Mouse (Mus musculus) kidney, embryonic 14.5 days (tissue): ENCODE data around the gene Cstf3. TPM values are rescaled to one million over a fixed set of nuclear protein-coding genes. Genes with fewer than 3 reads are reported as not detected.
"Not testable (repeated sequence)": the region's sequence is repeated elsewhere in the genome, so short reads cannot be mapped to it uniquely, and the experiment has no call there.

Experiments used
- ATAC-seq: fragments of 200-750 bp; cut with Nextera tagmentation; 2 replicates; pipeline ENCODE4 v1.8.0; 2017; ENCODE audit warnings: moderate number of reproducible peaks, mild to moderate bottlenecking, moderate TSS enrichment, moderate library complexity; ENCODE audit not compliant: low FRiP score, low TSS enrichment
- H3K27ac ChIP-seq: fragments of 300-500 bp; sonication (generic); 2 replicates; pipeline ENCODE4 v1.5.1; 2014; ENCODE audit warnings: low read depth, mild to moderate bottlenecking, low read length, moderate library complexity, mixed read lengths
- H3K27me3 ChIP-seq: fragments of 300-500 bp; sonication (generic); 2 replicates; pipeline ENCODE4 v1.6.1; 2014; ENCODE audit warnings: mild to moderate bottlenecking, low read length; ENCODE audit not compliant: control insufficient read depth, insufficient read depth
- H3K36me3 ChIP-seq: fragments of 300-500 bp; sonication (generic); 2 replicates; pipeline ENCODE4 v1.6.1; 2014; ENCODE audit warnings: low read length, mixed read lengths; ENCODE audit not compliant: control insufficient read depth, insufficient read depth
- H3K4me1 ChIP-seq: fragments of 300-500 bp; sonication (generic); 2 replicates; pipeline ENCODE4 v1.6.1; 2014; ENCODE audit warnings: low read length, mixed read lengths; ENCODE audit not compliant: control insufficient read depth, insufficient read depth
- H3K4me2 ChIP-seq: fragments of 300-500 bp; sonication (generic); replicated peaks from 2 replicates; pipeline ENCODE4 v1.6.1; 2014; ENCODE audit warnings: low read depth, mild to moderate bottlenecking, low read length
- H3K4me3 ChIP-seq: fragments of 300-500 bp; sonication (generic); 2 replicates; pipeline ENCODE4 v1.5.1; 2014; ENCODE audit warnings: mild to moderate bottlenecking, low read length
- H3K9ac ChIP-seq: fragments of 300-500 bp; sonication (generic); 2 replicates; pipeline ENCODE4 v1.6.1; 2014; ENCODE audit warnings: low read depth, mild to moderate bottlenecking, low read length, moderate library complexity
- H3K9me3 ChIP-seq: fragments of 300-500 bp; sonication (generic); 2 replicates; pipeline ENCODE4 v1.6.1; 2016; ENCODE audit warnings: low read length; ENCODE audit not compliant: control insufficient read depth
- WGBS: fragments of 180-500 bp; shearing (Covaris S2); extraction: QIAGEN DNeasy Blood & Tissue Kit; methylation state at CpG from one replicate; pipeline ENCODE4 v1.1.7; 2014; 5-methylcytosine and 5-hydroxymethylcytosine counted together
- polyA plus RNA-seq: library from polyadenylated mRNA; unstranded; fragments of >200 nt; fragmentation: Nextera tagmentation; extraction: Ambion mirVana; gene quantifications from 2 replicates; pipeline ENCODE4 v1.2.1, GENCODE M21; 2014

Cstf3 gene
- polyA plus RNA-seq, result 71.2 and 72.5 TPM in 2 replicates

DNA sequence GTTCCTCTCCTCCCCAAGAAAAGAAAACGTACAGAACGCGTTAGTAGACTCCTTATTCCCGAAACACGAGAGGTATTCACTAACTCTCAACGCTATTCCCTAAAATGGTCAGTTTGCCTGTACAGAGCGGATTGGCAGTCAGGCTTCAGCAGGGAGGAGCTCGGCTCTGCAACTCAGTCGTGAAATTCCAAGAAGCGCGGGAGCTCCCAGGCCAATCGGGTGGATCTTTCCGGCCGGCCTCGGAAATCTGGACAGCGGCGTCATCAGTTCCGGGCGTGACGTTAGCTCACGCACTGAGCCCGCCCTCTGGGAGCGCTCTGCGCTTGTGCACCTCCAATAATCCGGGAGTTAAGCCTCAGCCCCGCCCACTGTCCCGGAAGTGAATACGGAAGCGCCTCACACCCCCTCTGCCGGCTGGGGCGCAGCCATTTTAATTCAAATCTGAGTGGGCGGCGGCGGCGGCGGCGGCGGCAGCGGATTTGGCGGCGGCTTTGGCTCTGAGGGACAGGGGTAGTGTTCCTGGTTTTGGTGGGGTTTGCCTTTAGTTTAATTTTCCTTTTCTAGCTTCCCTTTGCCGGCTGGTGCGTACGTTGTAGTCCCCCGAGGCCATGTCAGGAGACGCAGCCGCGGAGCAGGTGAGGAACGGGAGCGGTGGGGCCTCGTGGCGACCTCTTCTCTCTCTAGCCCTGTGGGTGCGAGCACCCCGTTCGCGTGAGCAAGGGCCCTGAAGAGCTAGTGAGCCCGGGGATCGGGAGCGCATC is at the start of gene Cstf3:
Cstf3 (plus strand) TSS at position 456 of the 761 bp plus-strand sequence.
- peak within 1 kb of the TSS; percentile 68 for H3K4me2 ChIP-seq
- ATAC-seq, result peak; percentile 100
- no peaks in the 10 kb centered on the region for H3K27me3 ChIP-seq
- H3K4me1 ChIP-seq, result peaks cover 13% of the 10 kb centered on the region; the same call in 1 of the 2 replicates
- H3K27ac ChIP-seq, result peak within 1 kb of the TSS; percentile 88
- peak within 1 kb of the TSS; percentile 92 for H3K9ac ChIP-seq
- whole genome bisulfite sequencing, result under 1% methylated on average over 59 of the region's 59 CpGs
- peak within 1 kb of the TSS; percentile 94 for H3K4me3 ChIP-seq
- H3K9me3 ChIP-seq, result no peaks in the 10 kb centered on the region
- no peaks in the 10 kb centered on the region for H3K36me3 ChIP-seq

DNA sequence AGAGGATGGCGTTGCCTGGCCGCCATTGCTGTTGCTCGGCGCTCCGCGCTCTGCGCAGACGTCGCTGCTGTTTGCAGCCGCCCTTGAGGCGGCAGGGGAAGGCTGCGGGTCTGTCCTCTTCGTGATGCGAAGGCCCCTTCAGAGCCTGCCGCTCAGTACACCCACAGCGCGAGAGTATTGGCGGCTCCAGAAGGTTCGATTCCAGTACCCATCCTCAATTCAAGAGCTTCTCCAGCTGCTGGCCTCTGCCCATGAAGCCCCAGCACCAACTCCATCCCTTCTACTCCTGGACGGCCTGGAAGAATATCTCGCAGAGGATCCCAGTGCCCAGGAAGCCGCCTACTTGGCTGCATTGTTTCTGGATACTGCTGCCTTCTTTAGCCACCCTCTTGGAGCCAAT is 33.6 kb upstream of the Cstf3 start:
- H3K4me2 ChIP-seq, H3K27me3 ChIP-seq, H3K27ac ChIP-seq, H3K9ac ChIP-seq, H3K4me1 ChIP-seq, H3K9me3 ChIP-seq, H3K4me3 ChIP-seq, H3K36me3 ChIP-seq, ATAC-seq: not testable (repeated sequence)
- WGBS, result 88% methylated on average over 22 of the region's 22 CpGs

DNA sequence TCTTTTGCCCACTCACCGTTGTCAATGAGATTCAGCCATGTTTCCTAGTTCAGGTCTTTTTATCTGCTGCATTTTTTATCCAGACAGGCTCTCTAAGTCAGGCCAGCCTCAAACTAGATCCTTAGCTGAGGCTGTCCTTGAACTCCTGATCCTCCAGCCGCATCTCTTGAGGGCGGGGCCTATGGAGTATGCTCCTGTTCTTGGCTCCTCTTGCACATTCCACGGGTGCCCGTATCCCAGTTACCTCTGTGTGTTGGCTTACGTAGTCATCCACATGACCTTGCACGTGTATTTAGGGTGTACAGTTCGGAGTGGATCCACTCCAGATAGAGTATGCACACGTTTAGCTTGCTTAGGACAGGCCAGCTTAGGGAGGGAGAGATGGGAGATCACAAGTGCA is 32.6 kb upstream of the Cstf3 start:
- no peak overlapping the region for H3K9ac ChIP-seq
- no peaks in the 10 kb centered on the region for H3K27me3 ChIP-seq
- ATAC-seq, result no peak
- H3K4me2 ChIP-seq, result no peak overlapping the region
- no peaks in the 10 kb centered on the region for H3K36me3 ChIP-seq
- no peak overlapping the region for H3K27ac ChIP-seq
- no peaks in the 10 kb centered on the region for H3K4me1 ChIP-seq
- no peaks in the 10 kb centered on the region for H3K9me3 ChIP-seq
- 86% methylated on average over 9 of the region's 9 CpGs for WGBS
- no peak overlapping the region for H3K4me3 ChIP-seq

DNA sequence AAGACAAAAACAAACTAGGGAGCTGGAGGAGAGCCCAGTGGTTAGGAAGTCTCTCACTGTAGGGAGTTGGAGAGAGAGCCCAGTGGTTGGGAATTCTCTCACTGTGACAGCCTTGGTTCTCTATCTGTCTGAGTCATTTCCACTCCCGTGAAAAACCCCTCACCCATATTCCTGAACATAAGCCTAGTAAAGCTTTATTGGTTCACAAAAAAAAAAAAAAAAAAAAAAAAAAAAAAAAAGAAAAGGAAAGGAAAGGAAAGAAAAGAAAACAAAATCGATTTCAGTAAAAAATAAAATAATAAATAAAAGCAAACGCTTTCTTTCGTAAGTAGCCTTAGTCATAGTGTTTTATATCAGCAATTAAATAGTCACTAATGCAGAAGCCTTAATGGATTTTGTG is 32.0 kb upstream of the Cstf3 start:
- H3K9me3 ChIP-seq, result no peaks in the 10 kb centered on the region
- no peak overlapping the region for H3K9ac ChIP-seq
- H3K4me3 ChIP-seq, result no peak overlapping the region
- H3K4me1 ChIP-seq, result no peaks in the 10 kb centered on the region
- H3K27me3 ChIP-seq, result no peaks in the 10 kb centered on the region
- WGBS, result 77% methylated on average over 4 of the region's 4 CpGs
- no peaks in the 10 kb centered on the region for H3K36me3 ChIP-seq
- H3K4me2 ChIP-seq, result no peak overlapping the region
- H3K27ac ChIP-seq, result no peak overlapping the region
- ATAC-seq, result no peak

DNA sequence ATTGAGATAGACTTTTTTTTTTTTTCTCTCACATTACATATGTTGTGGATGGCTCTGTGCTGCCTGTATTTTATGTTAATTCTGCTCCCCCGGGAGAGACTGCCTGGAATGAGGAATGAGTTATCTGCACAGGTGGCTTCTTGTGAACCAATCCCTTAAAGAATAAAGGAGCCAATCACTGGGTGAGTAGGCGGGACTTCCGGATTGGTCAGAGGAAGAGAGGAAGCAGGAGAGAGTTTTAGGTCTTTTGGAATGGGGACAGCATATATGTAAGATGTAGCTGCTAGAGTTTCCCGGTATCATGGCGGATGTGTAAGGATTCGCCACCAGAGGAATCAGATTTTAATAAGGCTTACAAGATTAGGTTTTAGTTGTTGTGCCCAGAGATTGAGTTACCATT is 31.4 kb upstream of the Cstf3 start:
- no peak overlapping the region for H3K4me3 ChIP-seq
- H3K36me3 ChIP-seq, result no peaks in the 10 kb centered on the region
- H3K4me1 ChIP-seq, result no peaks in the 10 kb centered on the region
- no peak overlapping the region for H3K27ac ChIP-seq
- no peaks in the 10 kb centered on the region for H3K27me3 ChIP-seq
- no peak for ATAC-seq
- no peak overlapping the region for H3K9ac ChIP-seq
- no peaks in the 10 kb centered on the region for H3K9me3 ChIP-seq
- 68% methylated on average over 6 of the region's 6 CpGs for WGBS
- H3K4me2 ChIP-seq, result no peak overlapping the region

DNA sequence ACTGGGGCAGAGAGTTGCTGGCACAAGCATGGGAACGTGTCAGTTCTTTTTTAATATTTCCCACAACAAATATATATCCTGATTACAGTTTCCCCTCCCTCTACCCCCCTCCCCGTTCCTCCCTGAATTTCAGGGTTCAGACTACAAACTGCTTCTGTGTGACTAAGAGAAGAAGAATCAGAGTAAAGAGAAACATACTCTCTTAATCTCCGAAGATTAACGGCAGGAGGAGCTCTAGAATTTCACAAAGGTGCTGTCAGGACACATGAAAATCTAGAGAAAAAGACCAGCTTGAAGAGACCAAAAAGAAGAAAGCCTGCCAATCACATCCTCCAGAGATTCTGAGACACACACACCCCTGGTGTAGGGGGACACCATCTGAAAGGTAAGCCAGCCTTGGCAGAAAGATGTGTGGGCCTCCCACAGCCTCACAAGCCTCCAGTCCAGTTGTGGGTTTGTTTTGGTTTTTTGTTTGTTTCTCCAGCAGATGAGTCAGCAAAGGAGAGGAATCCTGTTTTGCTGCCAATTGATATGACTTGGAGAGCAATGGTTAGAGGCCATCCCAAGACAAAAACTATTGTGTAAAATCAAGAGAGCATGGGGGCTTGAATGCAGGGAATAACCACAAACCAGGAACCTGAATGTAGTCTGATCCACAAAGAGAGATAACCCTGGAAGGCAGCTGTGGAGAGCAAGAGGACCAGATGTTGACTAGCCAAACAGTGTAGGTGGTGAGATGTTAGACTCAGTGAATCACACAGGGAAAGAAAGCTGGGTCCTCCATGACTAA is 30.5 kb upstream of the Cstf3 start:
- no peak for ATAC-seq
- H3K36me3 ChIP-seq, result no peaks in the 10 kb centered on the region
- H3K27ac ChIP-seq, result no peak overlapping the region
- no peak overlapping the region for H3K4me3 ChIP-seq
- no peaks in the 10 kb centered on the region for H3K9me3 ChIP-seq
- 83% methylated on average over 4 of the region's 4 CpGs for WGBS
- no peak overlapping the region for H3K9ac ChIP-seq
- H3K4me2 ChIP-seq, result no peak overlapping the region
- no peaks in the 10 kb centered on the region for H3K4me1 ChIP-seq
- H3K27me3 ChIP-seq, result no peaks in the 10 kb centered on the region

DNA sequence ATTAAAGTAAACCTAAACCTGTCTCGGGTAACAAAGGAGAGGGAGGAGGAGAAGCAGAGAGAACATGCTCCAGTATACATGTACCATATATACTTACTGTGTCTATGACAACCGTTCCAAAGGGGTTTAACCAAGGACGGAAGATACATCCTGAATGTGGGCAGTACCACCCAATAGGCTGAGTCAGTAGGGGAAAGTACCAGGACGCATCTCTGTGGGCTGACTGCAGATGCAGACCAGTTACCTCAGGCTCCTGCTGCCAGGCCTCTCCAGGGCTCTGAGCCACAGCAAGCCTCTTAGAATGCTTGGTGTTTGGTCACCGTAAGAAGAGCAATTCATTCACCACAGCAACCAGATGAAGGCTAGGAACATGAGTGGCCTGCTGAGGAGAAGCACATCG is 28.9 kb upstream of the Cstf3 start:
- Histone ChIP-seq H3K9me3 (no peaks in the 10 kb centered on the region), H3K4me1 (no peaks in the 10 kb centered on the region), H3K27me3 (no peaks in the 10 kb centered on the region), H3K4me2 (no peak overlapping the region), H3K27ac (no peak overlapping the region), H3K36me3 (no peaks in the 10 kb centered on the region), H3K4me3 (no peak overlapping the region), H3K9ac (no peak overlapping the region)
- ATAC-seq, result no peak
- 92% methylated on average over 6 of the region's 6 CpGs for WGBS

DNA sequence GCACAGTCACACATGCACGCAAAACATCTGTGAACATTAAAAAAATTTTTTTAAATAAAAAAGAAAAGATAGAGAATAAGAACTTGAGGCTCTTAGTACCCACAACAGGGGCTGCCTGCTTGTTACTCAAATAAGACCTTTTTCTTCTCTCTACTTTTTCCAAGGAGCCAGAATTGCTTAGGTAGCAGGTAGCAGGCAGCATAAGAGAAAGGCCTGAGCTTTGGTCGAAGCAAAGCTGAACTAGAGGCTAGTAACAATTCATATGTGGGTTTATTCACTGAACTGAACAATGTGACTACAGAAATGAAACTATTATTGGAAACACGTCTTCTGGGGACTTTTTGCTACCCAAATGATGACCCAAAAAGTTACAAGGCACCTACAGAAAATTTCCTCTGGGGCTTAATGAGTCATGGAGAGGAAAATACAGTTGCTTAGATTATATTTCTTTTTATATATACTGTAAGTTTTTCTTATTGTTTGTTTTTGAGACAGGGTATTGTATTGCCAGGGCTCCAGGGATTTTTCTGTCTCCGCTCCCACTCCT is 28.3 kb upstream of the Cstf3 start:
- no peak overlapping the region for H3K27ac ChIP-seq
- ATAC-seq, result no peak
- no peak overlapping the region for H3K4me2 ChIP-seq
- H3K4me1 ChIP-seq, result no peaks in the 10 kb centered on the region
- no peaks in the 10 kb centered on the region for H3K27me3 ChIP-seq
- H3K9ac ChIP-seq, result no peak overlapping the region
- no peaks in the 10 kb centered on the region for H3K36me3 ChIP-seq
- no peaks in the 10 kb centered on the region for H3K9me3 ChIP-seq
- H3K4me3 ChIP-seq, result no peak overlapping the region
- 86% methylated on average over 4 of the region's 4 CpGs for WGBS

DNA sequence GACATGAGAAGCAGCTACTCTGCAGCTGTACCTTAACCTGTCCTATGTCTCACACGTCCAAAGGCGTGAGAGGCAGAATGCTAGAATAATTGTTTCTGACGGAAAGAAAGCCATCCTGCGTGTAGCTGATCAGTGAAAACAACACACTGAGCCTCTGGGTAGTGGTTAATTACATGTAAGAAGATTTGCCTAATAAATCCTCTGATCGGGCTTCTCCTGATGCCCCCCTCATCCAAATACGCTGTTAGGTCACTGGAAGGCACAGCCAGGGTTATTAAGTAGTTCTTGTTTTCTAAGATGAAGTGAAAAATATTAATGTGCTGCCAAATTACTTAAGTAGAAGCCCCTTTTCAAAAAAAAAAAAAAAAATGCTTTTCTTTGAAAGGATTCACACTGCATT is 18.3 kb upstream of the Cstf3 start:
- 77% methylated on average over 6 of the region's 6 CpGs for WGBS
- no peak overlapping the region for H3K9ac ChIP-seq
- no peak overlapping the region for H3K4me3 ChIP-seq
- no peaks in the 10 kb centered on the region for H3K9me3 ChIP-seq
- H3K4me1 ChIP-seq, result no peaks in the 10 kb centered on the region
- no peak overlapping the region for H3K27ac ChIP-seq
- H3K36me3 ChIP-seq, result no peaks in the 10 kb centered on the region
- ATAC-seq, result no peak
- H3K4me2 ChIP-seq, result no peak overlapping the region
- H3K27me3 ChIP-seq, result no peaks in the 10 kb centered on the region
